Mouse (Mus musculus) brain, embryonic 14.5 days (tissue): ENCODE measurements around the gene Cggbp1. TPM values are rescaled to one million over a fixed set of nuclear protein-coding genes. Genes with fewer than 3 reads are reported as not detected.

Experiments
- DNase-seq: peaks from one replicate; pipeline ENCODE4 v3.0.0-alpha.2; 2011; ENCODE audit warnings: low read depth
- CTCF ChIP-seq: fragments of 200-500 bp; IDR thresholded peaks from 2 replicates; pipeline ENCODE4 v1.5.1; 2012; ENCODE audit warnings: inconsistent platforms, mild to moderate bottlenecking, moderate library complexity, borderline replicate concordance; ENCODE audit not compliant: insufficient read depth, insufficient read length; ENCODE audit errors: extremely low read depth
- POLR2A ChIP-seq: fragments of 200-500 bp; IDR thresholded peaks from 2 replicates; pipeline ENCODE4 v1.6.1; 2012; ENCODE audit warnings: mild to moderate bottlenecking, inconsistent platforms, borderline replicate concordance; ENCODE audit not compliant: poor library complexity, insufficient read depth, insufficient read length, severe bottlenecking; ENCODE audit errors: extremely low read depth
- polyA plus RNA-seq: library from polyadenylated mRNA; depleted of rRNA; stranded (reverse); fragments of >200 nt; gene quantifications from 2 replicates; pipeline ENCODE4 v1.2.3, GENCODE M21; 2012

The Cggbp1 gene
- polyA plus RNA-seq, 1 experiment: 59.2 TPM

GRCm38 (mm10) chr16:64875822-64876221, 24.0 kb downstream of the Cggbp1 start:
- no peak for TF ChIP-seq POLR2A
- TF ChIP-seq CTCF: no peak
- DNase-seq: no peak

- TF ChIP-seq CTCF (no peak), POLR2A (no peak)
- no peak for DNase-seq
Measured at GRCm38 (mm10) chr16:64876631-64877265, 25.0 kb downstream of the Cggbp1 start.

GRCm38 (mm10) chr16:64877314-64877713, 25.5 kb downstream of the Cggbp1 start:
- TF ChIP-seq CTCF: no peak
- no peak for TF ChIP-seq POLR2A
- DNase-seq: no peak

- no peak for DNase-seq
- TF ChIP-seq POLR2A (no peak), CTCF (no peak)
Measured at GRCm38 (mm10) chr16:64878611-64879132, 26.9 kb downstream of the Cggbp1 start.

- no peak for DNase-seq
- TF ChIP-seq POLR2A (no peak), CTCF (no peak)
Measured at GRCm38 (mm10) chr16:64879735-64880134, 27.9 kb downstream of the Cggbp1 start.

- DNase-seq: no peak
- no peak for TF ChIP-seq CTCF
- TF ChIP-seq POLR2A: no peak
Measured at GRCm38 (mm10) chr16:64880986-64881385, 29.2 kb downstream of the Cggbp1 start.

- TF ChIP-seq CTCF: no peak
- no peak for TF ChIP-seq POLR2A
- no peak for DNase-seq
Measured at GRCm38 (mm10) chr16:64881442-64881841, 29.6 kb downstream of the Cggbp1 start.

- no peak for TF ChIP-seq POLR2A
- no peak for TF ChIP-seq CTCF
Measured at GRCm38 (mm10) chr16:64883896-64884295, 32.1 kb downstream of the Cggbp1 start.

GRCm38 (mm10) chr16:64884420-64884838, 32.6 kb downstream of the Cggbp1 start:
- peak; percentile 34 for DNase-seq
- no peak for TF ChIP-seq POLR2A

More at GRCm38 (mm10) chr16:64883896-64884295, 32.1 kb downstream of the Cggbp1 start:
- DNase-seq: no peak

GRCm38 (mm10) chr16:64885142-64885541, 33.3 kb downstream of the Cggbp1 start:
- TF ChIP-seq POLR2A: no peak
- DNase-seq: no peak

- DNase-seq: no peak
- no peak for TF ChIP-seq POLR2A
- no peak for TF ChIP-seq CTCF
Measured at GRCm38 (mm10) chr16:64885547-64885946, 33.8 kb downstream of the Cggbp1 start.

GRCm38 (mm10) chr16:64889496-64889895, 37.7 kb downstream of the Cggbp1 start:
- DNase-seq: no peak
- TF ChIP-seq POLR2A (no peak), CTCF (no peak)
